Mouse (Mus musculus) erythroblast, embryonic 14.5 days (primary cell): ENCODE measurements around the gene Ppp3ca.

Source experiments
- GATA1 ChIP-seq: IDR thresholded peaks from 2 replicates; pipeline ENCODE4 v1.6.1; 2012; ENCODE audit warnings: low read length, inconsistent platforms, mixed read lengths
- TAL1 ChIP-seq: IDR thresholded peaks from 3 replicates; pipeline ENCODE4 v1.6.1; 2012; ENCODE audit warnings: low read length, inconsistent platforms, mixed read lengths

GRCm38 (mm10) chr3:136749477-136749797 is 79.5 kb downstream of the Ppp3ca start:
- TF ChIP-seq GATA1, result no peak
- no peak for TF ChIP-seq TAL1
